Mouse (Mus musculus) 3134 (cell line): ENCODE measurements around the gene Hmga1.

Experiments used
- DNase-seq: peaks from one replicate; pipeline ENCODE4 v3.0.0-alpha.2; 2011; ENCODE audit warnings: low spot score; ENCODE audit not compliant: insufficient read length; ENCODE audit errors: extremely low read depth

The Hmga1 gene

GRCm38 (mm10) chr17:27556315-27557011, at the start of gene Hmga1:
Gene Hmga1 (plus strand): TSS chr17:27556497.
- DNase-seq = peak; percentile 86

DNA sequence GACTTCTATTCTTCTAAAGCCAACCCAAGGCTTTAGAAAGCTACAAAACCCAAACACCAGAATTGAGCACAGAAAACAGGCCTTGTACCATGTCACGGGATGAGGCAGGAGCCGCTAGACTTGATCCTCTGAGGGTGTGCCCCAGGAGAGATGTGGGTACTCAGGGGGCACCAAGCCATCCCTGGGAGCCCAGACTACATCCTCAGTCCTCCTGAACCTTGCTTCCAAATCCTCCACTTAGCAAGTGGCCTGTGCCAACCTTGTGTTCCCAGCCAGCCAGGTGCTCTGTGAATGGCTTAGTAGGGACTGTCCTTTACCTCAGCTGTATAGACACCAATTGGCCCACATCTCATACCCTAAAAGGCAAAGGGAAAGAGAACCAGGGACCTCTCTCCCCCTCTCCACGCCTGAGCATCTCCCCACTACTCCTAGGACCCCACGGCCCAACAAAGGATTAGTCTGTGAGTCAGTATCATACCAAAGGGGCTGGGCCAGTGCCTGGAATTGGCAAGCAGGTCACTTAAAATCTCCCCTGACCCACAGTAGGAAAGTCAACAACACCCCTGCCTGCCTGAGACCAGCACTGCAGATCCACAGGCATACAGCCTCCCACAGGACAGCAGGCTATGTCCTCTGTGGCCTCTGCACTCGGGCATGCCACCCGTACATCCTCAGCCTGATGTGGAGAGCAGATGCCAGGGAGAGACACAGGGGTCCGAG, 49.3 kb upstream of the Hmga1 start:
- DNase-seq = no peak

DNA sequence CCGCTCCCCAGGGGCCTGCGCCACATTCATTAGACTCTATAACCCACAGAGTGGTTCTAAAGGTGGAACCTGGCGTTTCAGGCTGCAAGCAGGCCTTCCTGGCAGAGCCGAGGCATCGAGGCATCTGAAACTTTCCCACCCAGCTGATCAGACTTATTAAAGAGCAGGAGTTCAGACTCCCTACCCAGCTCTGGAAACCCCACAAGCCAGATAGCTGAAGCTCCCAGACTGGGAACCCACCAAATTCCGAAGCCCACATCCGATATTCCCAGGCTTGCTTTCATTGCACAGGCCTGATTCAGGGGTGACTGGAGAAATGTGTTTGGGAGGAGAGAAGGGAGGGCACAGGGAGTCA, 48.7 kb upstream of the Hmga1 start:
- no peak for DNase-seq

DNA sequence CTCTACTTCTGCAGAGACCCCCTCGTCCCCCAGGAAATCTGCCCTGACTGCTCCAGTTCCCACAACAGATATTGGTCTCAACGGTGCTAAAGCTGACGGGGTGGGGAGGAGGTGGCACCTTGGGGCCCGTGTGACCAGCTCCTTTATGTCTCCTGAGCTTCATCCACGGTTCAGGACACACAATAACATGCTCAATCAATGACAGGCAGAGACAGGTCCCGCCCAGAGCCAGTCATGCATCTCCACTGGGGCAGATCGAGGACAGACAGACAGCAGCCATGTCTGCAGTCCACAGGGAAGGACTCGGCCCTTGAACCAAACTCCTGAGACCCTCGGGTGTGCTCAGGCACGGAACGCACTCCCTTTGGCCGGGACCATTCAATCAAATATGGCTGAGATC, 48.3 kb upstream of the Hmga1 start:
- no peak for DNase-seq

- no peak for DNase-seq
Observed at GRCm38 (mm10) chr17:27508513-27508912, 47.8 kb upstream of the Hmga1 start.

DNA sequence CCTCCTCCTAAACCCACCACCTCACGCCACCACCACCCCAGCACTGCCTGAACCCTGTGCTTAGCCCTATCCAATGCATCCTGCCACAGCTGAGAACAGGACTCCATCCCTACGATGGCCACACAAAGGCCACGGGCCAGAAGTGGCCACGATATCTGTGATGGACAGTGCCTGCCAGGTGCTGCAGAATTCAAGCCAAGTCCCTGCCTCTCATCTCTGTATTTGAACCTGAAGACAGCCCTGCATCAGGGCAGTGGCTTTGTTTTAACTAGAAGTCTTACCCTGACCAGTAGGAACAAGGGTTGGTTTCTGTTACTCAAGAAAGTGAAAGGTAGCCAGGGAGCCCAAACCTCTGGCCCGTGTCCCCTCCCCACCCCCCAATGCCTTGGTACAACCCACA, 47.2 kb upstream of the Hmga1 start:
- no peak for DNase-seq

- DNase-seq = no peak
Observed at GRCm38 (mm10) chr17:27510258-27511124, 45.8 kb upstream of the Hmga1 start.

- no peak for DNase-seq
Observed at GRCm38 (mm10) chr17:27511125-27511735, 45.1 kb upstream of the Hmga1 start.

GRCm38 (mm10) chr17:27511865-27512618, 44.3 kb upstream of the Hmga1 start:
- DNase-seq = no peak

DNA sequence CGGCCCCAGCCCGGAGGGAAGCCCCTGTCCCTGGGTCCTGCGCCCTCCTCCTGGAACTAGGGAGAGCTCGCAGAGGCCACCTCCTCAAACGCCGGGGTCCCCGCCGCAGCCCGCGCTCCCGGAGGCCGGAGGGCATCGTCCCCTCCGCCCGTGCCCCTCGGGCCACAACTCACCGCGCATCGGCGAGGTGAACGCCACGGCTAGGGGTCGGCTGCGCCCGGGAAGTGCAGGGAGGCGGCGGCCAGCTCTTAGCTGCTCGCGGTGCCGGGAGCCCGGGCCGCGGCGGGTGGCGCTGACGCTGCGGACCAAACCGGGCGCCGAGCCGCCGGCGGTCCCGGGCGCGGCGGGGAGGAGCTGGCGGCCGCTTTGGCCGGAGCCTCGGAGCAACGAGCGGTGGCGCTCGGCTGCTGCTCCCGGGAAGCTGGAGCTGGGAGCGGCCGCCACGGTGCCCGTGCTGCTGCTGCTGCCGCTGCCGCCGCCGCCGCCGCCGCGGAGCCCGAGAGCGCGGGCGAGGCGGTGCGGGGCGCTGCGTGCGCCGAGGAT, 43.6 kb upstream of the Hmga1 start:
- DNase-seq = no peak

DNA sequence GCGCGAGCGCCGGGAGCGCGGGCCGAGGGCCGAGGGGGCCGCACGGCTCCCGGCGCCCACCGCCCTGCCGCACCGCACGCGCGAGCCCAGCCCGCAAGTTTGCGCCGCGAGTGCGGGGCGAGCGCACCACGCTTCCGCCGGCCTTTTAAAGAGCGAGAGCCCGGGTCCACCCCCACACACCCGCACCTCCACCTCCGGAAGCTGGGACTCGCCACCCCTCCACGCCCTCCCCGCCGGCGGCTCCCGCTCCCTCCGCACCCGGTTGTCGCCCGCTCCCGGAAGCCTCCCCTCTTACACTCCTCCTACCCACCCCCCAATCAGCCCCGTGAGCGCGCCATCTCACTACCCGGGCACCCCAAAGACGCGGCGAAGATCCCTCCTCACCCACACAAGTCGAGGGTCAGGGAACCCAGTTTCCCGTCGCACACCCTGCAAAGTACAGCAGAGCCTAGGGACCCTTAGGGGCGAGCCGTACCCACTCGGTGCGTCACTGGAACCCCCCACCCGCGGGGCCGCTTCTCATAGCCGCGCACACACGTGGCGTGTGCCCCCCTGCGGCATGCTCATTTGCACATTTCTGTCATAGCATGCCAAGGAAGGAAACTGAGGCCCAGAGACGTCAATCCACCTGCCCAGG, 42.9 kb upstream of the Hmga1 start:
- DNase-seq = no peak

DNA sequence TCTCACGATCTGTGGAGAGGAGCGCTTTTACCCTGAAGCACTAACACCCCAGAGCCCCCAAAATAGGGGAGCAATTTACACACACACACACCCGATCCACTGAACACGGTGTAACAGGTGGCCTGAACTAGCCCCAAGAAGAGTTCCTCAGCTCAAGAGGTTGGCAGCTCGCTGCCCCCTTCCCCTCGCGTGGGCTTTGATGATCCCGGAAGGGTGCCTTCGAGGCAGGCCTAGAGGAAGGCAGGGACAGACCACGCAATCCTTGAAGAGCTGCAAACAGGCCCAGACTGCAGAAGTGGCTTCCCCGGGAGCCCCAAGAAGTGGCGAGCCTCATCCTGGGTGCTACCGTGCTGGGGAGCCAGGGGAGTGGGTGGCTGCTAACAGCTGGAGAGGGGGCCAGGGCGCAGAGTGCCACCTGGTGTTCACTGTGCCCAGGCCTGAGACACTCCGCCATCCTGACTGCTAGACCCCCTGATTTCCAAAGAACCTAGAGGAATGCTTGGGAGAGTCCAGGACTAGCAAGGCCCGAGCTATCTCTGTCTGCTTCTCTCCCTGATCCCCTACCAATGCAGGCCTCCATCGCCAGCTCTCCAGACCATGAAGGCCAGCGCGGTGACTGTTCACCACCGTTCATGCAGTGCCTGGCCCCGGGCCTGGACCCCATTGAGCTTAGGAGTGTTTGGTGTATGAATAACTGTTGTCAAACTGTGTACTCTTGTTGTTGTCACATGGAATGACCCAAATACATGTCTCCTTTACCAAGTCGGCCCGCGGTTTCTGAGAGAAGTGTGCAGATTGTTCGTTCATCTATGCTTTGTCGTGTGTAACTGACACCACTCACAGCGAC, 42.2 kb upstream of the Hmga1 start:
- no peak for DNase-seq

- no peak for DNase-seq
Observed at GRCm38 (mm10) chr17:27518296-27518695, 38.0 kb upstream of the Hmga1 start.

DNA sequence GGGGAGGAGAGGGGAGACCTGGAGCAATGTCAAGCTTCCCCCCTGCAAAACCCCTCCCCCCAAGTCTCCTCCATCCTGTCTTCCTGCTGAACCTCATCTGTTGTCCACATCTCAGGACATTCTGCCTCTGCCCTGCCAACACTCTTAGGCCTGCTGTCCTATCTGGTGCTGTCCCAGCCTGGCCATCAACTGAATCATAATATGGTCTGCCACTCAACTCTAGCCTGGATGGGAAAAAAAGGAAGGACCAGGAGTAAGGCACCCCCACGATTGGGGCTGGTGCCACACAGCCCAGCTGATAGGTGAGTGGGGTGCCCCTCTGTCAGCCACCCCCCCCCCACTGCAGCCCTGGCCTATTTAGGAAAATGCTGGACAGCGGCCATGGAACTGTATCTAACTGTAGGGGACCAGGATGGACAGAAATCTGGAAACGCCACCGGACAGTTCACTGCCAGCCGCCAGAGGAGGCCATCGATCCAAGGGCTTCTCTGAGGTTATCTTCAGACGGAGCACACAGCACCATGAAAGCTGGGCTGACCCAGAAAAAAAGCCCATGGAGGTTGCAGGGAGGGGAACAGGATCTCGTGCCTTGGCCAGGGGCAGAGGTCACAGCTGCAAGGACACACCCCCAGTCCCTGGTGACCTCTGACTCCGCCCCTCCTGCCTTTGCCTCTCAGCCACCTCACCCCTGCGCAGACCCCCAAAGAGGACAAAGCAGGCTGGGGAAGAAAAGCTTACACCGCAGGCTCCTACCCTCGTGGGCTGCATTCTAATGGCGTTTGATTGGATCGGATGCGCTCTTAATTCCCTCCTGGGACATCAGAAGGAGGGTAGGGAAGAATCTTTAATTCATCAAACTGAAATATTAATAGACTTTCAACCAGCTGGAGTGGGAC, 37.3 kb upstream of the Hmga1 start:
- no peak for DNase-seq

DNA sequence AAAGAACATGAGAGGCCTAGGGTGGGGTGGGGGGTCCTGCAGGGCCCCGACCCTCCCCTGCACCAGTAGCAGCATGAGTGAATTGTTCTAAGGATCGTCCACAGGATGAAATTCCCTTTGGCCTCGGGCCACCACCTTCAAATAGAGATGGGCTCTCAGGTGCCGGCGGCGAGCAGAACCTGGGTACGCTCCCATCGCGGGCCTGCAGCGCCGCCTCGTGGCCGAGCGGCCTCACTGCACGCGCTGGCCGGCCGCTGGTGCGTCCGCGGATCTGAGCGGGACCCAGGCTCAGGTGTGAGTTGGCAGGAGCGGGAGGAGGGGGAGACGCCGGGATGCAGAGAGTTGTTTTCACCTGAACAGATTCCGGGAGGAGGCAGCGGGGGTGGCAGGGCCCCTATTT, 35.7 kb upstream of the Hmga1 start:
- peak; percentile 62 for DNase-seq

GRCm38 (mm10) chr17:27521303-27521702, 35.0 kb upstream of the Hmga1 start, which contains the start of gene Grm4:
Gene Grm4 (minus strand): TSS chr17:27521403.
- no peak for DNase-seq

- no peak for DNase-seq
Observed at GRCm38 (mm10) chr17:27523121-27523520, 33.2 kb upstream of the Hmga1 start.

- DNase-seq = no peak
Observed at GRCm38 (mm10) chr17:27527188-27527587, 29.1 kb upstream of the Hmga1 start.
